Mouse (Mus musculus) kidney, embryonic 15.5 days (tissue): ENCODE data around the gene Lipc. TPM values are rescaled to one million over a fixed set of nuclear protein-coding genes. Genes with fewer than 3 reads are reported as not detected.
A peak's percentile ranks its signal among the peaks of the same experiment; 100 is the strongest.
"Not testable (repeated sequence)": the region's sequence is repeated elsewhere in the genome, so short reads cannot be mapped to it uniquely, and the experiment has no call there.

Source experiments
- ATAC-seq: fragments of 200-750 bp; cut with Nextera tagmentation; replicated peaks from 2 replicates; pipeline ENCODE4 v1.8.0; 2017; ENCODE audit warnings: moderate TSS enrichment; ENCODE audit not compliant: low FRiP score
- H3K27ac ChIP-seq: fragments of 300-500 bp; sonication (generic); 2 replicates; pipeline ENCODE4 v1.5.1; 2015; ENCODE audit warnings: mild to moderate bottlenecking, inconsistent platforms
- H3K27me3 ChIP-seq: fragments of 300-500 bp; sonication (generic); 2 replicates; pipeline ENCODE4 v1.6.1; 2015; ENCODE audit warnings: inconsistent platforms
- H3K36me3 ChIP-seq: fragments of 300-500 bp; sonication (generic); 2 replicates; pipeline ENCODE4 v1.6.1; 2015; ENCODE audit warnings: inconsistent platforms
- H3K4me1 ChIP-seq: fragments of 300-500 bp; sonication (generic); 2 replicates; pipeline ENCODE4 v1.6.1; 2015; ENCODE audit warnings: inconsistent platforms
- H3K4me2 ChIP-seq: fragments of 300-500 bp; sonication (generic); 2 replicates; pipeline ENCODE4 v1.6.1; 2015; ENCODE audit warnings: moderate library complexity, mild to moderate bottlenecking, inconsistent platforms
- H3K4me3 ChIP-seq: fragments of 300-500 bp; sonication (generic); replicated peaks from 2 replicates; pipeline ENCODE4 v1.5.1; 2015; ENCODE audit warnings: mild to moderate bottlenecking, inconsistent platforms
- H3K9ac ChIP-seq: fragments of 300-500 bp; sonication (generic); 2 replicates; pipeline ENCODE4 v1.6.1; 2015; ENCODE audit warnings: mild to moderate bottlenecking, inconsistent platforms
- H3K9me3 ChIP-seq: fragments of 300-500 bp; sonication (generic); replicated peaks from 2 replicates; pipeline ENCODE4 v1.6.1; 2016; ENCODE audit warnings: inconsistent platforms
- WGBS: fragments of 180-500 bp; shearing (Covaris S2); methylation state at CpG from one replicate; pipeline ENCODE4 v1.1.7; 2015; ENCODE audit warnings: mixed read lengths; 5-methylcytosine and 5-hydroxymethylcytosine counted together
- polyA plus RNA-seq: library from polyadenylated mRNA; unstranded; fragments of >200 nt; fragmentation: Nextera tagmentation; extraction: Ambion mirVana; gene quantifications from 2 replicates; pipeline ENCODE4 v1.2.1, GENCODE M21; 2015

Gene Lipc
- polyA plus RNA-seq, 1 experiment from 2014 or later = 1.1 TPM

DNA sequence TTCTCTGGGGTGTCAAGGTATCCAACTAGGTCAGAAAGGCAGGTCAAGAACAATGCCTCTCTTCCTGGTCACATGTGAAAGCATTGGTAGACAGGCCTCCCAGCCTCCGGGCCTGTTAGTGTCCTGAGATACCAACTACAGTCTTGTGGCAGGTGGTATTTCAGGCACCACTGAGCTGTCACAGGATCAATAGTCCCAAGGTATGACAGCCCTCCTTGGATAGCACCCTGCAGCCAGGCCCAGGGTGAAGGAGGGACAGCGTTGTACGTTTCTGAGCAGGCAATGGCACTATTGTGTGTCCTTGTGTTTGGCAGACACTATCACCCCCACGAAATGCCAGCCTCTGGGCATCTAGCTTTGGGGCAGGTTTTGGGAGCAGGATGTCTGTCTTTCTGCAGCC, 77.0 kb downstream of the Lipc start:
- ATAC-seq = peak; percentile 54
- Histone ChIP-seq H3K27me3 (no peaks in the 10 kb centered on the region), H3K4me1 (peaks cover 16% of the 10 kb centered on the region), H3K36me3 (no peaks in the 10 kb centered on the region), H3K9me3 (no peaks in the 10 kb centered on the region), H3K27ac (peak overlapping the region; percentile 88), H3K9ac (no peak overlapping the region), H3K4me3 (no peak overlapping the region), H3K4me2 (no peak overlapping the region)
- 42% methylated on average over 4 of the region's 4 CpGs for WGBS

DNA sequence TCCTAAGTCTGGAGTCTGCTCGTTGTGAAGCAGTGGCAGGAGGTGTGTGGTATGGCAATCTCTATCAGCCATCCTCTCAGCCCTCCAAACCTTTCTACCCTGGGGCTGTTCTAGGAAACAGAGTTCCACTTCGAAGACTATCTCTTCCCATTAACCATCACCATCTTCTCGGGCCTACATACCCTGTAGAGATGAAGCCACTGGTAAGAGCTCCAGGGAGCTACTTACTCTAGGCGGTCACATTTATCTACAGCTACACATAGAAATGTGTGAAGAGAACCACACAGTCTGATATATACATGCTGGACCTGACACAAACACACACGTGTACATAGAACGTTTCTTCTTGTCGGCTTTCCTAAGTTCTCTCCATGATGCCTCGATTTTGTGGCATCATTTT, 79.4 kb downstream of the Lipc start:
- H3K27me3 ChIP-seq = no peaks in the 10 kb centered on the region
- H3K36me3 ChIP-seq = no peaks in the 10 kb centered on the region
- 86% methylated on average over 8 of the region's 8 CpGs for WGBS
- no peak overlapping the region for H3K4me3 ChIP-seq
- H3K4me1 ChIP-seq = peaks cover 24% of the 10 kb centered on the region
- H3K9me3 ChIP-seq = no peaks in the 10 kb centered on the region
- no peak overlapping the region for H3K9ac ChIP-seq
- no peak overlapping the region for H3K4me2 ChIP-seq
- no peak overlapping the region for H3K27ac ChIP-seq
- ATAC-seq = no peak

GRCm38 (mm10) chr9:70870326-70870725, 81.7 kb downstream of the Lipc start:
- H3K4me2 ChIP-seq = no peak overlapping the region
- peaks cover 15% of the 10 kb centered on the region for H3K4me1 ChIP-seq
- H3K27ac ChIP-seq = no peak overlapping the region
- no peak overlapping the region for H3K4me3 ChIP-seq
- no peaks in the 10 kb centered on the region for H3K9me3 ChIP-seq
- 89% methylated on average over 4 of the region's 4 CpGs for WGBS
- H3K36me3 ChIP-seq = no peaks in the 10 kb centered on the region
- ATAC-seq = no peak
- H3K9ac ChIP-seq = no peak overlapping the region
- H3K27me3 ChIP-seq = no peaks in the 10 kb centered on the region

DNA sequence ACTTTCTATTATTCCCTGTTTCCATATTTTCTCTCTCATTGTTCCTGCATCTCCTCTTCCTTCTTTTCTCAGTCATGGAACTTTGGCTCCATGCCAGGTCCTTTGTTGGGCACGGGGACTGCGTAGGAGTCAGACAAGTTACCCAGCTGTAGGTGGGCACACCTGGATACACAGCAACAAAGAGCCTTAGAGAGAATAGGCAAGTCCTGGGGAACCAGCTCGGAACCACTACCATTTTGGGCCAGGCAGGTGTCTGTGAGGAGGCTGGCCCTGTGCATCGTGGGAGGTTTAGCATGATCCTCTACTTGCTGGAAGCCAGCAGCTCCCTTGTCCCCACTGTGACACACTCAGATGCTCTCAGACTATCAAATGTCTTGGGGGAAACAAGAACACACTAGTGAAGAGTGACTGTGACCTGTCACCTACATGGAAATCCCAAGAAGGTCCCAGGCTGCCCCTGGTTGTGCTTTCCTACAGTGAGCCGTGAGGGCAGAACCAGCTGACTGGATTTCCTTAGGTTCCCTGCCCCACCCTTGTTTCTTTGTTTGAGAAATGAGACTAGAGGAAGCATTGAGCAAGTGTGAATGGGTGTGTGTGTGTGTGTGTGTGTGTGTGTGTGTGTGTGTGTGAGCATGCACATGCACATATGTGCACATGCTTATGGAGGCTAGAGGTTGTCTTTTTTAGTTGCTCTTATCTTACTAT, 82.7 kb downstream of the Lipc start:
- Histone ChIP-seq H3K9ac (no peak overlapping the region), H3K36me3 (no peaks in the 10 kb centered on the region), H3K4me3 (no peak overlapping the region), H3K27me3 (no peaks in the 10 kb centered on the region), H3K27ac (no peak overlapping the region), H3K4me1 (peaks cover 9% of the 10 kb centered on the region), H3K9me3 (no peaks in the 10 kb centered on the region), H3K4me2 (no peak overlapping the region)
- WGBS = 58% methylated on average over 5 of the region's 5 CpGs
- ATAC-seq = no peak

DNA sequence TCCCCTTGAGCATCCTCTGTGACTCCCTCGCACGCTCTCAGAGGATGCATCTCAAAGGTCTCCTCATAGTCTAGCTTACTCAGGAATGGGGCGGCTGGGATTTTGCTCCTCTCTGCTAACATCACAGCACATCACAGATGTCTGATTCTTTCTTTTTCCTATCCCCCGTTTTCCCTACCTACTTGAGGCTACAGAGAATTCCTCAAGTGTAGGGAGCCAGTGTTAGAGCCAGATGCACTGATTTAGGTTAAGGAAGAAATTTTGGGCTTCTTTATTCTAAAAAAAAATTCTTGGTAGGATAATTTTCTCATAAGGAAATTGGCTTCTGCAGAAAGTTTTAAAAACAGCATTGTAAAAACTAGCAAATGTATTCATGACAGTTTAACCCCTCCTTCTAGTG, 84.6 kb downstream of the Lipc start:
- no peak overlapping the region for H3K4me3 ChIP-seq
- WGBS = 77% methylated on average over 4 of the region's 4 CpGs
- H3K36me3 ChIP-seq = no peaks in the 10 kb centered on the region
- ATAC-seq = no peak
- no peak overlapping the region for H3K4me2 ChIP-seq
- H3K9ac ChIP-seq = no peak overlapping the region
- H3K27me3 ChIP-seq = no peaks in the 10 kb centered on the region
- H3K27ac ChIP-seq = no peak overlapping the region
- peaks cover 29% of the 10 kb centered on the region for H3K4me1 ChIP-seq
- no peaks in the 10 kb centered on the region for H3K9me3 ChIP-seq

GRCm38 (mm10) chr9:70864039-70864438, 88.0 kb downstream of the Lipc start:
- Histone ChIP-seq H3K4me1 (peaks cover 38% of the 10 kb centered on the region), H3K4me3 (no peak overlapping the region), H3K27ac (peak overlapping the region; percentile 86), H3K9ac (no peak overlapping the region), H3K9me3 (no peaks in the 10 kb centered on the region), H3K36me3 (no peaks in the 10 kb centered on the region), H3K27me3 (no peaks in the 10 kb centered on the region), H3K4me2 (no peak overlapping the region)
- ATAC-seq = no peak
- 36% methylated on average over 8 of the region's 8 CpGs for WGBS

DNA sequence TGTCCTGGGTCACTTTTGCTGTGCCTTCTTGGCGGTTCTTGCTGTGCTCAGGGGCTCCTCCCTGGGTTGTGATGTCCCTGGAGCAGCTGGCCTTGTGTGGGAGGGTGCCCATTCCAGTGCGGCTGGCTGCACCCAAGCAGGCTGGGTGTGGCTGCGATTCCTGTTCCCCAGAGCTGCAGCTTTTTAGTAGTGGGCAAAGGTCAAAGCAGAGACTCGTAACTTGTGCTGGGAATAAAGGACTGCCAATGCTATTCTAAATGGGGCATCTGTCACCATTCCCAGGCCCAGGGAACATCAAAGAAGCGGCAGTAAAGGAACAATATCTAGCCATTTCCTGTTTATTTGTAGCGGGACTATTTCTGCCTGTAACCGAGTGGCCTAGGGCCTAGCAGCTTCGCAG, 88.7 kb downstream of the Lipc start:
- Histone ChIP-seq H3K9ac (no peak overlapping the region), H3K4me1 (peaks cover 44% of the 10 kb centered on the region), H3K27ac (peak overlapping the region; percentile 86), H3K4me3 (no peak overlapping the region), H3K36me3 (no peaks in the 10 kb centered on the region), H3K27me3 (no peaks in the 10 kb centered on the region), H3K9me3 (no peaks in the 10 kb centered on the region), H3K4me2 (peak overlapping the region; percentile 1; the same call in 1 of the 2 replicates)
- WGBS = 11% methylated on average over 8 of the region's 8 CpGs
- peak; percentile 90 for ATAC-seq

DNA sequence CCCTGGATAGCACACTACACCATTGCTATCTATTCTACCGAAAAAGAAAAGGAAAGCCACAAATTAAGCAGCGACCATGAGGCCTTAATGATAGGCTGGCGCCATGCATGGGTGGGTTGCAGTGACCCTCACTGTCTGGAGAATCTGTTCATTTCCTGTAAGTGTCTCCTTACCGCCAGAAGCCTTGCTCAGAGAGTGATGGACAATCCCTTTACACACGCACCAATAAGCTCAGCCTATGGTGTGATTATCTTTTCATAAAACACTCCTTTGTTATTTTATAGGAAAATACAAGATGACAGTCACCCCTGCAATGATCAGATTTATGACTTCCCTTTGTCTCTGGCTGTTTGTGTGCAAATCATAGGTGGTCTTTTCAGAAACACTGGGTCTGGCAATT, 92.8 kb downstream of the Lipc start:
- no peaks in the 10 kb centered on the region for H3K9me3 ChIP-seq
- H3K4me2 ChIP-seq = no peak overlapping the region
- H3K9ac ChIP-seq = no peak overlapping the region
- peak overlapping the region; percentile 77 for H3K27ac ChIP-seq
- 19% methylated on average over 5 of the region's 5 CpGs for WGBS
- no peaks in the 10 kb centered on the region for H3K27me3 ChIP-seq
- no peak overlapping the region for H3K4me3 ChIP-seq
- ATAC-seq = peak; percentile 83
- no peaks in the 10 kb centered on the region for H3K36me3 ChIP-seq
- peaks cover 48% of the 10 kb centered on the region for H3K4me1 ChIP-seq

GRCm38 (mm10) chr9:70855868-70856267, 96.2 kb downstream of the Lipc start:
- no peak overlapping the region for H3K9ac ChIP-seq
- 68% methylated on average over 6 of the region's 6 CpGs for WGBS
- no peaks in the 10 kb centered on the region for H3K9me3 ChIP-seq
- H3K27ac ChIP-seq = no peak overlapping the region
- no peaks in the 10 kb centered on the region for H3K27me3 ChIP-seq
- H3K4me2 ChIP-seq = no peak overlapping the region
- H3K4me1 ChIP-seq = peaks cover 37% of the 10 kb centered on the region
- H3K36me3 ChIP-seq = no peaks in the 10 kb centered on the region
- ATAC-seq = no peak
- H3K4me3 ChIP-seq = no peak overlapping the region

DNA sequence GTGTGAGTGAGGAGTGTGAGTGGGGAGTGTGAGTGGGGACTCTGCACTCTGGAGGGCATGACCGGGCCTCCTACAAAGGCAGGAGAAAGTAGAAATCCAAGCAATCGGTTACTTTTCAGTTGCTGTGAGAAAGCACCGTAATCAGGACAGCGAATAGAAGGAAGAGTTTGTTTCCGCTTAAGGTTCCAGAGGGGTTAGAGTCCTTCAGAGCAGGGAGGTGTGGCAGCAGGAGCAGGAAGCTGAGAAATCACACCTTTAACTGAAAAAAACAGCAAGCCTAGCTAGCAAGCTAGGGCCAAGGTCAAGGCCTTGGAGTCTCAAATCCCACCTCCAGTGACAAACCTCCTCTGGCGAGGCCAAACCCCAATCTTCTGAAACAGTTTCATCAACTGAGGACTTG, 97.1 kb downstream of the Lipc start:
- Histone ChIP-seq H3K9me3 (no peaks in the 10 kb centered on the region), H3K9ac (no peak overlapping the region), H3K4me3 (no peak overlapping the region), H3K27ac (0 out of 2 replicates have a peak overlapping the region, but pooled peaks have one; percentile 10), H3K4me2 (no peak overlapping the region), H3K27me3 (no peaks in the 10 kb centered on the region), H3K4me1 (peaks cover 36% of the 10 kb centered on the region), H3K36me3 (no peaks in the 10 kb centered on the region)
- ATAC-seq = no peak
- 67% methylated on average over 6 of the region's 6 CpGs for WGBS

DNA sequence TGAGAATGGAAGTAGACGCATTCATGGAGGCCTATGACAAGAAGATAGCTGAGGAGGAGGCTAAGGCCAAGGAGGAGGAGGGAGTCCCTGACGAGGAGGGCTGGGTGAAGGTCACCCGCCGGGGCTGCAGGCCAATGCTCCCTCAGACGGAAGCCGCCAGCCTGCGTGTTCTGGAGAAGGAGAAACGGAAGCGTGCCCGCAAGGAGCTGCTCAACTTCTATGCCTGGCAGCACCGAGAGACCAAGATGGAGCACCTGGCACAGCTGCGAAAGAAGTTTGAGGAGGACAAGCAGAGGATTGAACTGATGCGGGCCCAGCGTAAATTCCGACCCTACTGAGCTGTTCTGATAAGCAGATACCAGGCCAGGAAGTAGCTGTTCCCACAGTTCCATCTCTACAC, 98.9 kb downstream of the Lipc start:
- H3K27me3 ChIP-seq, H3K4me2 ChIP-seq, H3K9ac ChIP-seq, H3K27ac ChIP-seq, H3K9me3 ChIP-seq, H3K36me3 ChIP-seq, ATAC-seq, H3K4me3 ChIP-seq: not testable (repeated sequence)
- WGBS = 87% methylated on average over 15 of the region's 15 CpGs
- peaks cover 30% of the 10 kb centered on the region for H3K4me1 ChIP-seq

- no peak for ATAC-seq
- H3K4me2 ChIP-seq = no peak overlapping the region
- H3K27me3 ChIP-seq = no peaks in the 10 kb centered on the region
- no peaks in the 10 kb centered on the region for H3K9me3 ChIP-seq
- H3K4me1 ChIP-seq = peaks cover 38% of the 10 kb centered on the region
- no peak overlapping the region for H3K27ac ChIP-seq
- WGBS = 61% methylated on average over 3 of the region's 3 CpGs
- H3K36me3 ChIP-seq = no peaks in the 10 kb centered on the region
- H3K9ac ChIP-seq = no peak overlapping the region
- no peak overlapping the region for H3K4me3 ChIP-seq
Measured at GRCm38 (mm10) chr9:70851533-70851932, 100.5 kb downstream of the Lipc start.
